Mouse (Mus musculus) neural tube, embryonic 12.5 days (tissue): Measurements from ENCODE around the gene Gripap1. TPM values are rescaled to one million over a fixed set of nuclear protein-coding genes. Genes with fewer than 3 reads are reported as not detected.

Experiments used
- ATAC-seq: fragments of 200-750 bp; cut with Nextera tagmentation; 2 replicates; pipeline ENCODE4 v1.8.0; 2017; ENCODE audit warnings: low read depth, mild to moderate bottlenecking, moderate TSS enrichment, moderate library complexity; ENCODE audit not compliant: low FRiP score
- H3K27ac ChIP-seq: fragments of 300-500 bp; sonication (generic); 2 replicates; pipeline ENCODE4 v1.5.1; 2016
- H3K27me3 ChIP-seq: fragments of 300-500 bp; sonication (generic); replicated peaks from 2 replicates; pipeline ENCODE4 v1.6.1; 2016; ENCODE audit warnings: mild to moderate bottlenecking
- H3K36me3 ChIP-seq: fragments of 300-500 bp; sonication (generic); 2 replicates; pipeline ENCODE4 v1.6.1; 2016; ENCODE audit warnings: mild to moderate bottlenecking
- H3K4me1 ChIP-seq: fragments of 300-500 bp; sonication (generic); 2 replicates; pipeline ENCODE4 v1.6.1; 2016
- H3K4me2 ChIP-seq: fragments of 300-500 bp; sonication (generic); replicated peaks from 2 replicates; pipeline ENCODE4 v1.6.1; 2016; ENCODE audit warnings: mild to moderate bottlenecking
- H3K4me3 ChIP-seq: fragments of 300-500 bp; sonication (generic); 2 replicates; pipeline ENCODE4 v1.5.1; 2016
- H3K9ac ChIP-seq: fragments of 300-500 bp; sonication (generic); 2 replicates; pipeline ENCODE4 v1.6.1; 2016; ENCODE audit warnings: mild to moderate bottlenecking
- H3K9me3 ChIP-seq: fragments of 300-500 bp; sonication (generic); 2 replicates; pipeline ENCODE4 v1.6.1; 2016; ENCODE audit warnings: mild to moderate bottlenecking
- WGBS: fragments of 180-500 bp; shearing (Covaris S2); methylation state at CpG from one replicate; pipeline ENCODE4 v1.1.7; 2016; 5-methylcytosine and 5-hydroxymethylcytosine counted together
- polyA plus RNA-seq: library from polyadenylated mRNA; unstranded; fragments of >200 nt; fragmentation: Nextera tagmentation; extraction: Ambion mirVana; gene quantifications from 2 replicates; pipeline ENCODE4 v1.2.1, GENCODE M21; 2016

Gene Gripap1
- polyA plus RNA-seq, 1 experiment from 2014 or later = 81.4 TPM

- Histone ChIP-seq H3K27ac (no peak overlapping the region), H3K36me3 (peaks cover 18% of the 10 kb centered on the region; the same call in 1 of the 2 replicates), H3K9ac (no peak overlapping the region; the same call in none of the 2 replicates)
Measured at GRCm38 (mm10) chrX:7764657-7765280, 24.8 kb upstream of the Gripap1 start.

GRCm38 (mm10) chrX:7765281-7765670 is 24.3 kb upstream of the Gripap1 start:
- ATAC-seq = no peak
- H3K4me2 ChIP-seq = peak overlapping the region; percentile 69
- H3K27me3 ChIP-seq = no peaks in the 10 kb centered on the region
- no peak overlapping the region; the same call in 1 of the 2 replicates for H3K9ac ChIP-seq
- H3K4me1 ChIP-seq = peaks cover 9% of the 10 kb centered on the region; the same call in 1 of the 2 replicates
- peak overlapping the region; percentile 18 for H3K4me3 ChIP-seq
- H3K27ac ChIP-seq = no peak overlapping the region
- H3K9me3 ChIP-seq = no peaks in the 10 kb centered on the region
- 18% methylated on average over 11 of the region's 13 CpGs for WGBS
- peaks cover 22% of the 10 kb centered on the region; the same call in 1 of the 2 replicates for H3K36me3 ChIP-seq

More at GRCm38 (mm10) chrX:7764657-7765280, 24.8 kb upstream of the Gripap1 start:
- Histone ChIP-seq H3K4me3 (peak overlapping the region; percentile 57), H3K4me2 (peak overlapping the region; percentile 69), H3K9me3 (no peaks in the 10 kb centered on the region), H3K4me1 (peaks cover 9% of the 10 kb centered on the region; the same call in 1 of the 2 replicates), H3K27me3 (no peaks in the 10 kb centered on the region)
- 22% methylated on average over 8 of the region's 9 CpGs for WGBS
- no peak for ATAC-seq

GRCm38 (mm10) chrX:7765764-7766163 is 23.8 kb upstream of the Gripap1 start:
- WGBS = 21% methylated on average over 11 of the region's 11 CpGs
- peak overlapping the region; percentile 18 for H3K4me3 ChIP-seq
- no peak for ATAC-seq

GRCm38 (mm10) chrX:7769302-7770017 is 20.1 kb upstream of the Gripap1 start:
- no peak overlapping the region for H3K4me2 ChIP-seq
- peaks cover 42% of the 10 kb centered on the region for H3K36me3 ChIP-seq
- no peak overlapping the region for H3K4me3 ChIP-seq
- H3K9me3 ChIP-seq = no peaks in the 10 kb centered on the region
- no peak overlapping the region for H3K9ac ChIP-seq
- peaks cover 9% of the 10 kb centered on the region; the same call in 1 of the 2 replicates for H3K4me1 ChIP-seq
- ATAC-seq = no peak
- H3K27ac ChIP-seq = no peak overlapping the region
- 89% methylated on average over 7 of the region's 7 CpGs for WGBS
- H3K27me3 ChIP-seq = no peaks in the 10 kb centered on the region

More at GRCm38 (mm10) chrX:7765764-7766163, 23.8 kb upstream of the Gripap1 start:
- Histone ChIP-seq H3K9me3 (no peaks in the 10 kb centered on the region), H3K36me3 (peaks cover 27% of the 10 kb centered on the region), H3K9ac (no peak overlapping the region), H3K4me1 (peaks cover 9% of the 10 kb centered on the region; the same call in 1 of the 2 replicates), H3K27ac (no peak overlapping the region), H3K4me2 (peak overlapping the region; percentile 69), H3K27me3 (no peaks in the 10 kb centered on the region)

- H3K27me3 ChIP-seq = no peaks in the 10 kb centered on the region
- H3K4me1 ChIP-seq = no peaks in the 10 kb centered on the region
- ATAC-seq = no peak
- 53% methylated on average over 2 of the region's 2 CpGs for WGBS
- no peaks in the 10 kb centered on the region for H3K9me3 ChIP-seq
- H3K36me3 ChIP-seq = peaks cover 29% of the 10 kb centered on the region
- H3K4me2 ChIP-seq = no peak overlapping the region
- no peak overlapping the region for H3K27ac ChIP-seq
- H3K9ac ChIP-seq = no peak overlapping the region
- no peak overlapping the region for H3K4me3 ChIP-seq
Measured at GRCm38 (mm10) chrX:7772766-7773165, 16.8 kb upstream of the Gripap1 start.

GRCm38 (mm10) chrX:7775501-7776205 is 13.9 kb upstream of the Gripap1 start:
- Histone ChIP-seq H3K9me3 (no peaks in the 10 kb centered on the region), H3K36me3 (peaks cover 17% of the 10 kb centered on the region), H3K4me3 (no peak overlapping the region), H3K27ac (no peak overlapping the region), H3K4me2 (no peak overlapping the region), H3K27me3 (no peaks in the 10 kb centered on the region), H3K4me1 (no peaks in the 10 kb centered on the region), H3K9ac (no peak overlapping the region)
- ATAC-seq = no peak
- WGBS = 78% methylated on average over 9 of the region's 9 CpGs

GRCm38 (mm10) chrX:7776329-7777082 is 13.1 kb upstream of the Gripap1 start:
- peaks cover 13% of the 10 kb centered on the region for H3K36me3 ChIP-seq
- no peak overlapping the region for H3K4me2 ChIP-seq
- H3K4me3 ChIP-seq = no peak overlapping the region
- no peaks in the 10 kb centered on the region for H3K4me1 ChIP-seq
- ATAC-seq = peak; percentile 56; the same call in 1 of the 2 replicates
- no peak overlapping the region for H3K9ac ChIP-seq
- H3K27ac ChIP-seq = no peak overlapping the region
- WGBS = 48% methylated on average over 8 of the region's 8 CpGs
- no peaks in the 10 kb centered on the region for H3K27me3 ChIP-seq
- no peaks in the 10 kb centered on the region for H3K9me3 ChIP-seq

- no peak for ATAC-seq
- H3K4me1 ChIP-seq = no peaks in the 10 kb centered on the region
- WGBS = 77% methylated on average over 7 of the region's 7 CpGs
Measured at GRCm38 (mm10) chrX:7778450-7779244, 10.9 kb upstream of the Gripap1 start.

GRCm38 (mm10) chrX:7779294-7779693 is 10.3 kb upstream of the Gripap1 start:
- Histone ChIP-seq H3K9me3 (no peaks in the 10 kb centered on the region), H3K27me3 (no peaks in the 10 kb centered on the region), H3K4me1 (no peaks in the 10 kb centered on the region), H3K27ac (no peak overlapping the region), H3K9ac (no peak overlapping the region), H3K4me3 (no peak overlapping the region), H3K4me2 (no peak overlapping the region), H3K36me3 (no peaks in the 10 kb centered on the region)
- no peak for ATAC-seq
- WGBS = 13% methylated on average over 3 of the region's 3 CpGs

More at GRCm38 (mm10) chrX:7778450-7779244, 10.9 kb upstream of the Gripap1 start:
- no peak overlapping the region for H3K4me2 ChIP-seq
- H3K27me3 ChIP-seq = no peaks in the 10 kb centered on the region
- no peak overlapping the region for H3K9ac ChIP-seq
- H3K27ac ChIP-seq = no peak overlapping the region
- H3K9me3 ChIP-seq = no peaks in the 10 kb centered on the region
- H3K36me3 ChIP-seq = peaks cover 4% of the 10 kb centered on the region
- H3K4me3 ChIP-seq = no peak overlapping the region

GRCm38 (mm10) chrX:7782603-7783092 is 6.9 kb upstream of the Gripap1 start:
- no peak overlapping the region for H3K9ac ChIP-seq
- no peaks in the 10 kb centered on the region for H3K9me3 ChIP-seq
- H3K36me3 ChIP-seq = no peaks in the 10 kb centered on the region
- H3K4me2 ChIP-seq = no peak overlapping the region
- H3K27ac ChIP-seq = no peak overlapping the region
- no peak overlapping the region for H3K4me3 ChIP-seq
- H3K4me1 ChIP-seq = no peaks in the 10 kb centered on the region
- no peaks in the 10 kb centered on the region for H3K27me3 ChIP-seq
- no peak for ATAC-seq
- 89% methylated on average over 4 of the region's 4 CpGs for WGBS

- Histone ChIP-seq H3K9ac (peak overlapping the region; percentile 51), H3K4me3 (peak overlapping the region; percentile 49), H3K4me1 (no peaks in the 10 kb centered on the region), H3K27me3 (no peaks in the 10 kb centered on the region), H3K4me2 (peak overlapping the region; percentile 63), H3K36me3 (no peaks in the 10 kb centered on the region), H3K27ac (no peak overlapping the region), H3K9me3 (no peaks in the 10 kb centered on the region)
- ATAC-seq = peak; percentile 5; the same call in 1 of the 2 replicates
- WGBS = 33% methylated on average over 5 of the region's 5 CpGs
Measured at GRCm38 (mm10) chrX:7790309-7790708, 744 bp downstream of the Gripap1 start.
